Mouse (Mus musculus): Measurements from ENCODE around the gene Col19a1. TPM values are rescaled to one million over a fixed set of nuclear protein-coding genes. Genes with fewer than 3 reads are reported as not detected.

Col19a1 gene
- polyA plus RNA-seq, 1 experiment: not detected

DNA sequence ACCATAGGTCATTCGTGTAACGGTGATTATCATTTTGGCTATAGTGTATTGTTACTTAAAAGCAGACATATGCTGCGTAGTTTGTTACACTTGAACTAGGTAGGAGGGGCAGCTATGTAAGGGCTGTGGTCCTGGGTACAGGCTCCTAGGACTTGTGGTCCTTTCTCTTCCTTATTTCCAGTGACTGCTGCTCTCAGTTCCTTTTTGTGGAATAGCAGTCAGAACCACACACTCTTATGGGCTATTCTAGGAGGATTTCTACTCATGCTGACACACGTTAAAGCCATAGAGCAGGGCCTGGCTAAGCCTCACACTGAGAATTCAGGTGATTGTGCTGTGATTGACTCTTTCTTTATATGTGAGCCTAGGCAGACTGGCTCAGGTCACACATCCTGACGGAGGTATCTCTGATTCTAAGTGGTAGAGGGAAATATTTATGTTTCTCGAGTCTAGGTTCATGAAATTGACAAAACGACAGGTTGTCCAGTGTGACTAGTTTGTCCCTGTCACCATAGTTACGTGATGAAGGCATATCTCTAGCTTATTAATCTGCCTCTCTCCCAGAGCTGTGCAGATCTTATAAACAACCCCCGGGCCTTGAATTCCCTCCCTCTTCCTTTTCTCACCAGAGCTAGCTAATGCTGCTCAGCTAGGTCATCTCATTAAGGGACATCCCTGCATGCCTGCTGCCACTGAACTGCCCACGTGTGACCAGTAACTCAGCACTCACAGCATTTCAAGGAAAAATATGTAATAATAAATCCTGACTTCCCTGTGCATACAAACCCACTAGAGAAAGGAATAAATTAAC is 338.8 kb downstream of the Col19a1 start:
- TF ChIP-seq CTCF (IDR thresholded peaks at IDR 0.05; ENCODE audit: extremely low read depth, insufficient read length, insufficient replicate concordance, low read depth, low read length): no peak
- no peak for TF ChIP-seq POLR2A (IDR thresholded peaks at IDR 0.05; ENCODE audit: low read depth, low read length)
- Histone ChIP-seq H3K27me3 (ENCODE audit: control insufficient read depth, insufficient read depth, low read length) (no peaks in the 10 kb centered on the region), H3K4me3 (ENCODE audit: low read depth, low read length) (no peak overlapping the region), H3K4me1 (ENCODE audit: control insufficient read depth, insufficient read depth, insufficient read length, low read length) (no peaks in the 10 kb centered on the region), H3K36me3 (ENCODE audit: control insufficient read depth, insufficient read depth, low read length) (no peaks in the 10 kb centered on the region), H3K27ac (ENCODE audit: insufficient read depth, low read depth, low read length) (no peak overlapping the region)
- 75% methylated on average over 10 of the region's 10 CpGs for WGBS

DNA sequence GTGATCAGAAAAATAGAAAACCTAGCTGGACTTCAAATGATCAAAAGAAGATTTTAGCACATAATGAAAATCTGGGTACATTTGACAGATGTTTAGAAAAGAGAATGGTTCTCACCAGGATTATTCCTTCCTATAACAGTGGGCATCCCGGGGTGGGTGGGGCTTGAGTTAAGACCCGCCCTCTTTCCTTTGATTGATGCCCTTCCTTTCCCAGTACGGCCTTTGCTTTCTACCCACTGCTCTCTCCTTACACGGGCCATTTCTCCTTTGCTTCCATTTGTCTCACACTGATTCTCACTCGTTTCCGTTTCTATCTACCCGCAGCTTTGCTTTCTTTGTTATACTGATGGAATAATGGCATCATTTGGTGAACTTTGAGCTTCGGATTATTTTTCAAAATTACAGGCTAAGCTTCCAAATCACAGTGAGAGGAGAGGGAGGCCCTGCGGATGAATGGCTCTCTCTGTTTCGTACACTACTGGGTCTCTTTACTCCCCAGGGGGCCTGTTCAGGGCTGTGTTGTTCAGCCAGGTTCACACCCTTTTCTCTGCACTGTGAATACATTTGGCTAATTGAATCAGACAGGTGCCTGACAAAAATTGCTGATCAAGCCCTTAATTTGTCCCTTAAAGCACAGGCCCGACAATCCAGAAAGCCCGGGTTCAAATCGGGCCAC is 341.4 kb downstream of the Col19a1 start:
- Histone ChIP-seq H3K27ac (ENCODE audit: insufficient read depth, low read depth, low read length) (no peak overlapping the region), H3K4me3 (ENCODE audit: low read depth, low read length) (no peak overlapping the region), H3K4me1 (ENCODE audit: control insufficient read depth, insufficient read depth, insufficient read length, low read length) (no peaks in the 10 kb centered on the region), H3K36me3 (ENCODE audit: control insufficient read depth, insufficient read depth, low read length) (no peaks in the 10 kb centered on the region), H3K27me3 (ENCODE audit: control insufficient read depth, insufficient read depth, low read length) (no peaks in the 10 kb centered on the region)
- WGBS: 77% methylated on average over 13 of the region's 13 CpGs
- TF ChIP-seq CTCF (IDR thresholded peaks at IDR 0.05; ENCODE audit: extremely low read depth, insufficient read length, insufficient replicate concordance, low read depth, low read length): no peak
- no peak for TF ChIP-seq POLR2A (IDR thresholded peaks at IDR 0.05; ENCODE audit: low read depth, low read length)

DNA sequence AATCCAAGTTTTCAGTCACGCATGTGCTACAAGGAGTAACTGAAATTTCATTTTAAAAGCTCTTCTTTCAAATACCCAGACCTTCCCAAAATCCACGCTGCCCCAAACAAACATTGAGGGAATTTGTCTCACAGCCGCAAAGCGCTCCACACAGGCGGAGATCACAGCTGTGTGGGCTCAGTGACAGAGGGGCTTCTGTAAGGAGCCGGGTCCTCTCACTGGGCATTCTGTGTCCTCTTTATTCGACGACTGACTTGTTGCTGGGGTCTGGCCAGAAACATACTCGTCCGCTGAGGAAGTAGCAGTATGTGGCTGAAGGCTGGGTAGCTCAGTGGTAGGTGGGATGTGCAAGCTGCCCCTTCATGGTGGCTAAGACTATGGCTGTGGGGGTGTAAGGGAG is 342.3 kb downstream of the Col19a1 start:
- TF ChIP-seq CTCF (IDR thresholded peaks at IDR 0.05; ENCODE audit: extremely low read depth, insufficient read length, insufficient replicate concordance, low read depth, low read length) (no peak), POLR2A (IDR thresholded peaks at IDR 0.05; ENCODE audit: low read depth, low read length) (no peak)
- no peaks in the 10 kb centered on the region for H3K27me3 ChIP-seq (ENCODE audit: control insufficient read depth, insufficient read depth, low read length)
- no peaks in the 10 kb centered on the region for H3K36me3 ChIP-seq (ENCODE audit: control insufficient read depth, insufficient read depth, low read length)
- no peak overlapping the region for H3K27ac ChIP-seq (ENCODE audit: insufficient read depth, low read depth, low read length)
- no peak overlapping the region for H3K4me3 ChIP-seq (ENCODE audit: low read depth, low read length)
- 90% methylated on average over 10 of the region's 10 CpGs for WGBS
- no peaks in the 10 kb centered on the region for H3K4me1 ChIP-seq (ENCODE audit: control insufficient read depth, insufficient read depth, insufficient read length, low read length)

DNA sequence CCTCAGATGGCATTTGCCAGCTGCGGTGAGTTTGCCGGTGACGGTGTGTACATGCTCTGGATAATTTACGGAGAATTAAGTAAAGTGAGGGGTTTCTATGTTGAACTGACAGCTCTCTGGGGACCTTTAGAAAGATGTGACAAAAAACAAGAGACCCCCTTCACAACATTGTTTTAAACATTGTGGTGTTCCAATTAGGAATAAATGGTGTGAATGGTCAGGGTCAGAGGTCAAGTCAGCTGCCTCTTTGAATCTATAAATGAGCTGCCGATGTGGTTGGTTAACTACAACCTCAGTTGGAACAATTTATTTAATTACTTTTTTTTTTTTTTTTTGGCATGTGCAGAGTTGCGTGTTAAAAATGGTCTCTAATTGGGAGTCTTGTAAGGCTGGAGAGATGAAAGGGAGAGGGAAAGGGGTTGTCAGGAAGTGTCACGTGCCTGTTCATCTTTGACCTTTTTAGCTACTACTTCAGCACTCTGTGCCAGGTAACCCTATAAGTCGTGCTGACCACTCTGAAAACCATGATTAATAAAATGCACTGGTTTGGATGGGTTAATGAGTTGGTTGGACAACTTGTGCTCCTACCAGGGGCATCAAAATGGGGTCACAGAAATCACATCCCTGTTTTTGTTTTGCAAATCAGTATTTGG is 347.1 kb downstream of the Col19a1 start:
- whole genome bisulfite sequencing: 85% methylated on average over 8 of the region's 8 CpGs
- TF ChIP-seq CTCF (IDR thresholded peaks at IDR 0.05; ENCODE audit: extremely low read depth, insufficient read length, insufficient replicate concordance, low read depth, low read length) (no peak), POLR2A (IDR thresholded peaks at IDR 0.05; ENCODE audit: low read depth, low read length) (no peak)

DNA sequence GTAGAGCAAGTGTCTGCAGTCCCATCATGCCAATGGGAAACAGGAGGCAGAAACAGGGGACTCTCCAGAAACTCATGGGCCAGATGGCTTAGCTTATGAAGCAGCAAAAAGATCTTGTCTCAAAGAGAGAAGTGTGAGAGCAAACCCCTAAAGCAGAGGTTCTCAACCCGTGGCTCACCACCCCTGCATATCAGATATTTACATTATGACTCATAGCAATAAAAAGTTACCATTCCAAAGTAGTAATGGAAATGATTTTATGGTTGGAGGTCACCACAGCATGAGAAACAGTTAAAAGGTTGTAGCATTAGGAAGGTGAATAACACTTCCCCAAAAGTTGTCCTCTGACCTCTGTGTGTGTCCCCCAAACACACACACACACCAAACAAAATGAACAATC is 350.9 kb downstream of the Col19a1 start:
- 11% methylated on average over 1 of the region's 1 CpGs for WGBS
- no peak overlapping the region for H3K27ac ChIP-seq (ENCODE audit: insufficient read depth, low read depth, low read length)
- H3K27me3 ChIP-seq (ENCODE audit: control insufficient read depth, insufficient read depth, low read length): no peaks in the 10 kb centered on the region
- TF ChIP-seq CTCF (IDR thresholded peaks at IDR 0.05; ENCODE audit: extremely low read depth, insufficient read length, insufficient replicate concordance, low read depth, low read length) (no peak), POLR2A (IDR thresholded peaks at IDR 0.05; ENCODE audit: low read depth, low read length) (no peak)
- H3K4me3 ChIP-seq (ENCODE audit: low read depth, low read length): no peak overlapping the region
- H3K36me3 ChIP-seq (ENCODE audit: control insufficient read depth, insufficient read depth, low read length): no peaks in the 10 kb centered on the region
- peaks cover 7% of the 10 kb centered on the region; the same call in 1 of the 2 replicates for H3K4me1 ChIP-seq (ENCODE audit: control insufficient read depth, insufficient read depth, insufficient read length, low read length)

More for the DNA sequence above, 347.1 kb downstream of the Col19a1 start:
- H3K4me3 ChIP-seq (ENCODE audit: low read depth, low read length): no peak overlapping the region
- H3K27ac ChIP-seq (ENCODE audit: insufficient read depth, low read depth, low read length): no peak overlapping the region
- no peaks in the 10 kb centered on the region for H3K27me3 ChIP-seq (ENCODE audit: control insufficient read depth, insufficient read depth, low read length)
- H3K36me3 ChIP-seq (ENCODE audit: control insufficient read depth, insufficient read depth, low read length): no peaks in the 10 kb centered on the region
- peaks cover 4% of the 10 kb centered on the region; the same call in 1 of the 2 replicates for H3K4me1 ChIP-seq (ENCODE audit: control insufficient read depth, insufficient read depth, insufficient read length, low read length)

DNA sequence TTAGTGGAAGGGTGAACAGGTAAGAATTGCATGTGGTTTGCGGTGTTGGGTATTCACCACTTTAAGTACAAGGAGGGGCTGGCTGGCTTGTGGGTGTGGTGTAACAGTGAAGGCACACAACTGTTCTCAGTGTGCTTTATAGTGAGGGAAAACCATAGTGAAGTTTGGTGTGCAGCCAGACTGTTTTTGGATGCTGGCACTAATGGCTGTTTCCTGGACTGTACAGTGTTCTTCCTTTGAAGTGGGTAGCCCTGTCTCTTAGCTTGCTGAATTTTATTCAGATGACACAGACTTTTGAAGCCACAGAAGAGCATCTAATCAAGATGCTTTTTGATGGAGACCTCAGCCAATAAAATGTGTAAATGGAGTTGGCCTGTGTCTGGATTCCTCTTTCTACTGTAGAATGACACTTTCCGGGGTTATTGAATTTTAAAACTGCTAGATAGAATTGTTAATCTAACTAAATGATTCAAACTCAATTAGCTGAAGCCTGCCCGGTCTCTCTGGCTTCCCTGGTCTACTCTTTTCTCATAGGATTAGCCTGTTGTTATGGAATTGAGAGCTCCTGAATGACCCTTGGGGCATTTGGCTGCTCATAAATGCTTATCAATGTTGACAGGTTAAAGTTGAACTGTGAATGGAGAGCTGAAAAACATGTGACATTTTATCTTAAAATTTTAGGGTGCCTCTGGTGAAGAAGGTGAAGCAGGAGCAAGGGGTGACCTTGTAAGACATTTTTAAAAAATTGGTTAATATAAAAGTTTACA is 355.6 kb downstream of the Col19a1 start:
- H3K4me1 ChIP-seq (ENCODE audit: control insufficient read depth, insufficient read depth, insufficient read length, low read length): peaks cover 9% of the 10 kb centered on the region; the same call in 1 of the 2 replicates
- H3K36me3 ChIP-seq (ENCODE audit: control insufficient read depth, insufficient read depth, low read length): no peaks in the 10 kb centered on the region
- H3K27me3 ChIP-seq (ENCODE audit: control insufficient read depth, insufficient read depth, low read length): no peaks in the 10 kb centered on the region
- H3K27ac ChIP-seq (ENCODE audit: insufficient read depth, low read depth, low read length): no peak overlapping the region
- H3K4me3 ChIP-seq (ENCODE audit: low read depth, low read length): no peak overlapping the region
- 46% methylated on average over 3 of the region's 3 CpGs for WGBS
- TF ChIP-seq POLR2A (IDR thresholded peaks at IDR 0.05; ENCODE audit: low read depth, low read length): no peak
- TF ChIP-seq CTCF (IDR thresholded peaks at IDR 0.05; ENCODE audit: extremely low read depth, insufficient read length, insufficient replicate concordance, low read depth, low read length): no peak

All from small intestine, adult 2 months (tissue).